Mouse (Mus musculus) stomach, postnatal 0 days (tissue): ENCODE measurements around the gene Ap5z1.

Experiments
- CTCF ChIP-seq: IDR thresholded peaks from 2 replicates; pipeline ENCODE4 v1.5.1; 2016; ENCODE audit warnings: antibody characterized with exemption, low read depth, mild to moderate bottlenecking, moderate library complexity
- EP300 ChIP-seq: optimal IDR thresholded peaks from 2 replicates; pipeline ENCODE3; 2016; ENCODE audit warnings: antibody characterized with exemption

DNA sequence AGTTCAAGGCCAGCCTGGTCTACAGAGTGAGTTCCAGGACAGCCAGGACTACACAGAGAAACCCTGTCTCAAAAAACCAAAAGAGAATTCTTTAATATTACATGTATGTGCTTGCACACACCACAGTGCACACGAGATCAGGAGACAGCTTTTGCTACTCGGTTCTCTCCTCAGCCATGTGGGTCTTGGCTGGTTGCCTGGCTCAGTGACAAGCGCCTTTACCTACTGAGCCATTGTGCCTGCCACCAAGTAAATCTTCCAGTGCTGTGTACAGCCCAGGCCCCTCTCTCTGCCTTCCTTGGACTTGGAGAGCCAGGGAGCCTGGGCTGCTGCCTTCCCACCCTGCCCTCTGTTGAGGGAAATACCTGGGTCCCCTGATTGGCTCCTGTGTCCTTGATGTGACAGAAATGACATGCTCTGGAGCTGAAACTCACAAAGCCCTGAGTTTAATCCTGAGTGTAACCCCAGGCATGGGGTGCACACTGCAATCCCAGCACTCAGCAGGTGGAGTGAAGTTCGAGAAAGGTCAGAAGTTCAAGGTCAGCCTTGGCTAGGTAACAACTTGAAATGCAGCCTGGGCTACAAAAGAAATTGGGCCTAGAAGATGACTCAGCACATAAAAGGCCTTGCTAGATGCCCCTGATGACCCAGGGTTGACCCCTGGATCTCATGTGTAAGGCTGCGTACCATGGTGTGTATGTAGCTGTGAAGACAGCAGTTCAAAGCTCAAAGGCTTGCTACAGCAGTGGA lies 14.3 kb downstream of the Ap5z1 start:
- TF ChIP-seq CTCF (no peak), EP300 (no peak)
